ENCODE assay signal across 8 mouse cellular contexts in the genomic region with DNA sequence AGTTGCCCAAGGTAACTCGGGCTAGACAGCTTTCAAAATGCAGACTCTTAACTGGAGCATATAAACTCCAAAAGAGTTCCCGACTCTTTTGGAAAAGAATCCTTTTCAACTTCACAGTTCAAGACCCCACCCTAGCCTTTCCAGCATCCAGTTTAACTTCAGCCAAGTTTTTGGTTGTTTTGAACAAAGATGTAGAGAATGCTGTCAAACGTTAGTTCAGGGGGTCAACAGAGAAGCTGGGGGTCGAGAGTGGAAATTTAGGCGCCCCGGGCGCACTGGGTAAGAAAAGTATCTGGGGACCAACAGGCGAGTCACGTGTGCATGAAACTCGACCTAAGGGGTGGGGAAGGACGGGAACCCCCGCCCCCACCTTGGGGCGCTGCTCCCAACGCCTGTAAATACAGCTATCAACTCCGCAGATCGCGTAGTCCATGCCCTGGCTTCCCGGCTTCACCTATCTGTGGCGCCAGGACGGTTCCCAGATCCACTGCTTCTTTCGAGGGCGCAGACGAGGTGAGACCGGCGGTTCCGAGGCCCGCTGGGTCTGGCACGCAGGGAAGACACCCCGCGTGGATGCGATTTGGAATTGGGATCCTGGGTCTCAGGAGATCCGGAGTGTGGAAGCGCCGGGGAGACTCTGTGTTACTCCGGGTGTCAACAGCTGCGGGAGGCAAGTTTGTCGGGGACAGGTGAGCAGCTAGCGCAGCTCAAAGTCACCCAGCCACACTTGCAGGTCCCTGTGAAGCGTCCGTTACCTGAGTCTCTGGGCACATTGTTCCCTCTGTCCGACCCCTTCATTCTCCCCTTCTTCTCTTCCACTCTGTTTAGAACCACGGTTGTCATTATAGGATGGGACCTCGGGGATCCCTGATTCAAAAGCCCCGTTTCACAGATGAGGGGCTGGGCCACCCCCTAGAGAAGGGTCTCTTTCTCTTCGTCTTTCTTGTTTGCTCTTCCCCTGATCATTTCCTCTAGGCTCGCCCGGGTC. TPM values are rescaled to one million over a fixed set of nuclear protein-coding genes. Genes with fewer than 3 reads are reported as not detected.
DNase-seq lines count a peak whose midpoint lies in the region; ATAC-seq lines count a peak whose summit lies in the region.

No protein-coding gene starts in this region.

- peak; percentile 24 for DNase-seq in ovary, postnatal 14 days (ENCODE audit: low spot score)
- DNase-seq in ovary, adult 18-20 months (ENCODE audit: low spot score), result no peak
- peak; percentile 73 for DNase-seq in forebrain, embryonic 11.5 days (ENCODE audit: low spot score)
- peak; percentile 24 for DNase-seq in retina, postnatal 1 day
- no peak for DNase-seq in cerebellum, adult 9-10 months
- no peak for DNase-seq in cerebellum, postnatal 36 days

- peaks cover 5% of the 10 kb centered on the region; the same call in 1 of the 2 replicates for H3K27me3 ChIP-seq in forebrain, embryonic 11.5 days (ENCODE audit: control insufficient read depth, insufficient read depth, low read length)
- peaks cover 44% of the 10 kb centered on the region for H3K27me3 ChIP-seq in hindbrain, embryonic 12.5 days
- peaks cover 3% of the 10 kb centered on the region; the same call in 1 of the 2 replicates for H3K27me3 ChIP-seq in liver, embryonic 16.5 days (ENCODE audit: control insufficient read depth, insufficient read depth, low read depth, low read length)

- peak; percentile 31 for ATAC-seq in forebrain, embryonic 11.5 days (replicated peaks; ENCODE audit: low FRiP score)
- ATAC-seq in hindbrain, embryonic 12.5 days (ENCODE audit: low FRiP score), result peak; percentile 44
- peak; percentile 60 for ATAC-seq in liver, embryonic 16.5 days (ENCODE audit: low read depth)

- H3K4me2 ChIP-seq in forebrain, embryonic 11.5 days (ENCODE audit: low read depth, low read length, severe bottlenecking), result peak overlapping the region; percentile 96
- H3K4me2 ChIP-seq in hindbrain, embryonic 12.5 days (replicated peaks), result peak overlapping the region; percentile 99
- H3K4me2 ChIP-seq in liver, embryonic 16.5 days (ENCODE audit: low read depth, low read length), result peak overlapping the region; percentile 68

- 1% methylated on average over 47 of the region's 47 CpGs for WGBS in forebrain, embryonic 11.5 days
- 1% methylated on average over 47 of the region's 47 CpGs for WGBS in hindbrain, embryonic 12.5 days
- WGBS in liver, embryonic 16.5 days (ENCODE audit: insufficient replicate concordance), result under 1% methylated on average over 47 of the region's 47 CpGs

- no peaks in the 10 kb centered on the region for H3K36me3 ChIP-seq in forebrain, embryonic 11.5 days (ENCODE audit: control insufficient read depth, insufficient read depth, low read length)
- H3K36me3 ChIP-seq in hindbrain, embryonic 12.5 days, result no peaks in the 10 kb centered on the region
- H3K36me3 ChIP-seq in liver, embryonic 16.5 days (ENCODE audit: control insufficient read depth, insufficient read depth), result peaks cover 9% of the 10 kb centered on the region

- peak overlapping the region; percentile 68 for H3K4me3 ChIP-seq in forebrain, embryonic 11.5 days (ENCODE audit: low read depth, low read length)
- peak overlapping the region; percentile 58 for H3K4me3 ChIP-seq in hindbrain, embryonic 12.5 days
- peak overlapping the region; percentile 87 for H3K4me3 ChIP-seq in liver, embryonic 16.5 days (ENCODE audit: low read depth, low read length)

- H3K9ac ChIP-seq in forebrain, embryonic 11.5 days (ENCODE audit: low read length), result peak overlapping the region; percentile 89
- H3K9ac ChIP-seq in hindbrain, embryonic 12.5 days, result peak overlapping the region; percentile 68
- peak overlapping the region; percentile 92 for H3K9ac ChIP-seq in liver, embryonic 16.5 days (ENCODE audit: low read depth, low read length)

- peak overlapping the region; percentile 74 for H3K27ac ChIP-seq in forebrain, embryonic 11.5 days (ENCODE audit: low read depth, low read length)
- H3K27ac ChIP-seq in hindbrain, embryonic 12.5 days, result peak overlapping the region; percentile 66
- H3K27ac ChIP-seq in liver, embryonic 16.5 days (ENCODE audit: low read length), result peak overlapping the region; percentile 96

- H3K9me3 ChIP-seq in forebrain, embryonic 11.5 days (ENCODE audit: control insufficient read depth, low read length), result no peaks in the 10 kb centered on the region
- no peaks in the 10 kb centered on the region for H3K9me3 ChIP-seq in hindbrain, embryonic 12.5 days (replicated peaks)
- H3K9me3 ChIP-seq in liver, embryonic 16.5 days (replicated peaks; ENCODE audit: control insufficient read depth, low read length), result no peaks in the 10 kb centered on the region

- peaks cover 7% of the 10 kb centered on the region; the same call in 1 of the 2 replicates for H3K4me1 ChIP-seq in forebrain, embryonic 11.5 days (replicated peaks; ENCODE audit: control insufficient read depth, insufficient read depth, low read length)
- H3K4me1 ChIP-seq in hindbrain, embryonic 12.5 days, result peaks cover 31% of the 10 kb centered on the region
- H3K4me1 ChIP-seq in liver, embryonic 16.5 days (ENCODE audit: control insufficient read depth, low read depth, low read length), result peaks cover 27% of the 10 kb centered on the region

RNA-seq across cellular contexts. Expression of a gene that starts 0.6 kb away (rescaled TPM):
- 22.0 and 27.5 TPM in 2 replicates for polyA plus RNA-seq in forebrain, embryonic 11.5 days (2014; fragmentation: Nextera tagmentation; extraction: Ambion mirVana)
- 9.1 and 12.0 TPM in 2 replicates for polyA plus RNA-seq in hindbrain, embryonic 12.5 days (2016; fragmentation: Nextera tagmentation; extraction: Ambion mirVana)
- 185 and 205 TPM in 2 replicates for polyA plus RNA-seq in liver, embryonic 16.5 days (2015; fragmentation: Nextera tagmentation; extraction: Ambion mirVana)

RNA-seq across cellular contexts. Expression of a gene that starts 12.5 kb away (rescaled TPM):
- 43.0 and 43.4 TPM in 2 replicates for polyA plus RNA-seq in forebrain, embryonic 11.5 days (2014; fragmentation: Nextera tagmentation; extraction: Ambion mirVana)
- 35.0 and 35.8 TPM in 2 replicates for polyA plus RNA-seq in hindbrain, embryonic 12.5 days (2016; fragmentation: Nextera tagmentation; extraction: Ambion mirVana)
- polyA plus RNA-seq in liver, embryonic 16.5 days (2015; fragmentation: Nextera tagmentation; extraction: Ambion mirVana), result 27.3 and 29.8 TPM in 2 replicates

RNA-seq across cellular contexts. Expression of a gene that starts 16.8 kb away (rescaled TPM):
- polyA plus RNA-seq in forebrain, embryonic 11.5 days (2014; fragmentation: Nextera tagmentation; extraction: Ambion mirVana), result not detected in 2 replicates
- polyA plus RNA-seq in hindbrain, embryonic 12.5 days (2016; fragmentation: Nextera tagmentation; extraction: Ambion mirVana), result 0.13 TPM in 1 of 2 replicates, not detected in the other
- polyA plus RNA-seq in liver, embryonic 16.5 days (2015; fragmentation: Nextera tagmentation; extraction: Ambion mirVana), result 0.47 and 0.50 TPM in 2 replicates

RNA-seq across cellular contexts. Expression of a gene that starts 40.7 kb away (rescaled TPM):
- polyA plus RNA-seq in forebrain, embryonic 11.5 days (2014; fragmentation: Nextera tagmentation; extraction: Ambion mirVana), result 36.6 and 38.4 TPM in 2 replicates
- polyA plus RNA-seq in hindbrain, embryonic 12.5 days (2016; fragmentation: Nextera tagmentation; extraction: Ambion mirVana), result 32.9 and 34.0 TPM in 2 replicates
- 486 and 542 TPM in 2 replicates for polyA plus RNA-seq in liver, embryonic 16.5 days (2015; fragmentation: Nextera tagmentation; extraction: Ambion mirVana)

RNA-seq across cellular contexts. Expression of a gene that starts 47.2 kb away (rescaled TPM):
- 5.2 and 6.5 TPM in 2 replicates for polyA plus RNA-seq in forebrain, embryonic 11.5 days (2014; fragmentation: Nextera tagmentation; extraction: Ambion mirVana)
- polyA plus RNA-seq in hindbrain, embryonic 12.5 days (2016; fragmentation: Nextera tagmentation; extraction: Ambion mirVana), result 5.2 and 6.4 TPM in 2 replicates
- not detected in 2 replicates for polyA plus RNA-seq in liver, embryonic 16.5 days (2015; fragmentation: Nextera tagmentation; extraction: Ambion mirVana)

Comparison
In these comparisons a context has a peak if more than half of its experiments do, and no peak if none do; other contexts are left out.
1. DNase-seq: peak in ovary, postnatal 14 days (single experiment), forebrain, embryonic 11.5 days (single experiment) and retina, postnatal 1 day (single experiment); none in ovary, adult 18-20 months (single experiment), cerebellum, adult 9-10 months (single experiment) and cerebellum, postnatal 36 days (0 of 2).
2. Peak in every context shown above with its lines, with median percentiles within 50 percentile points of each other: ATAC-seq, H3K27ac ChIP-seq, H3K4me2 ChIP-seq, H3K4me3 ChIP-seq and H3K9ac ChIP-seq.